Mouse (Mus musculus): ENCODE measurements around the gene Camk2d.
A peak's percentile ranks its signal among the peaks of the same experiment; 100 is the strongest.

The Camk2d gene

GRCm38 (mm10) chr3:126650747-126651146, 54.6 kb downstream of the Camk2d start:
- peak; percentile 71 for DNase-seq (ENCODE audit: low read depth, low spot score)

GRCm38 (mm10) chr3:126652361-126652760, 56.3 kb downstream of the Camk2d start:
- peak; percentile 22 for DNase-seq (ENCODE audit: low read depth, low spot score)

GRCm38 (mm10) chr3:126653118-126653517, 57.0 kb downstream of the Camk2d start:
- DNase-seq (ENCODE audit: low read depth, low spot score) = no peak

GRCm38 (mm10) chr3:126656173-126656572, 60.1 kb downstream of the Camk2d start:
- no peak for DNase-seq (ENCODE audit: low read depth, low spot score)

- DNase-seq (ENCODE audit: low read depth, low spot score) = peak; percentile 49
Measured at GRCm38 (mm10) chr3:126657895-126658294, 61.8 kb downstream of the Camk2d start.

GRCm38 (mm10) chr3:126658791-126659190, 62.7 kb downstream of the Camk2d start:
- DNase-seq (ENCODE audit: low read depth, low spot score) = no peak

GRCm38 (mm10) chr3:126659235-126659634, 63.1 kb downstream of the Camk2d start:
- no peak for DNase-seq (ENCODE audit: low read depth, low spot score)

- peak; percentile 59 for DNase-seq (ENCODE audit: low read depth, low spot score)
Measured at GRCm38 (mm10) chr3:126659832-126660564, 63.9 kb downstream of the Camk2d start.

GRCm38 (mm10) chr3:126660575-126660974, 64.5 kb downstream of the Camk2d start:
- peak; percentile 81 for DNase-seq (ENCODE audit: low read depth, low spot score)

- peak; percentile 60 for DNase-seq (ENCODE audit: low read depth, low spot score)
Measured at GRCm38 (mm10) chr3:126660986-126661385, 64.9 kb downstream of the Camk2d start.

- peak; percentile 63 for DNase-seq (ENCODE audit: low read depth, low spot score)
Measured at GRCm38 (mm10) chr3:126661920-126662319, 65.8 kb downstream of the Camk2d start.

GRCm38 (mm10) chr3:126663436-126663835, 67.3 kb downstream of the Camk2d start:
- peak; percentile 45 for DNase-seq (ENCODE audit: low read depth, low spot score)

- peak; percentile 53 for DNase-seq (ENCODE audit: low read depth, low spot score)
Measured at GRCm38 (mm10) chr3:126665866-126666265, 69.8 kb downstream of the Camk2d start.

GRCm38 (mm10) chr3:126667019-126667418, 70.9 kb downstream of the Camk2d start:
- DNase-seq (ENCODE audit: low read depth, low spot score) = no peak

- DNase-seq (ENCODE audit: low read depth, low spot score) = no peak
Measured at GRCm38 (mm10) chr3:126667451-126667850, 71.3 kb downstream of the Camk2d start.

- no peak for DNase-seq (ENCODE audit: low read depth, low spot score)
Measured at GRCm38 (mm10) chr3:126668123-126668522, 72.0 kb downstream of the Camk2d start.

- no peak for DNase-seq (ENCODE audit: low read depth, low spot score)
Measured at GRCm38 (mm10) chr3:126668692-126669091, 72.6 kb downstream of the Camk2d start.

- DNase-seq (ENCODE audit: low read depth, low spot score) = no peak
Measured at GRCm38 (mm10) chr3:126670413-126670812, 74.3 kb downstream of the Camk2d start.

- no peak for DNase-seq (ENCODE audit: low read depth, low spot score)
Measured at GRCm38 (mm10) chr3:126671292-126671691, 75.2 kb downstream of the Camk2d start.

GRCm38 (mm10) chr3:126681051-126681450, 84.9 kb downstream of the Camk2d start:
- DNase-seq (ENCODE audit: low read depth, low spot score) = no peak

GRCm38 (mm10) chr3:126681996-126682395, 85.9 kb downstream of the Camk2d start:
- DNase-seq (ENCODE audit: low read depth, low spot score) = no peak

GRCm38 (mm10) chr3:126685363-126685762, 89.3 kb downstream of the Camk2d start:
- no peak for DNase-seq (ENCODE audit: low read depth, low spot score)

- DNase-seq (ENCODE audit: low read depth, low spot score) = peak; percentile 33
Measured at GRCm38 (mm10) chr3:126687150-126687549, 91.0 kb downstream of the Camk2d start.

- no peak for DNase-seq (ENCODE audit: low read depth, low spot score)
Measured at GRCm38 (mm10) chr3:126688516-126688915, 92.4 kb downstream of the Camk2d start.

Data from CD4-positive, CD25-positive, alpha-beta regulatory T cell, adult 2 months (primary cell).